ENCODE assay signal across 24 mouse cellular contexts in genomic region chr2:112653836-112654235, GRCm38 (mm10).
DNase-seq lines count a peak whose midpoint lies in the region; ATAC-seq and TF ChIP-seq lines count a peak whose summit lies in the region.
"Had no signal": no experiment of that assay in that cellular context is flagged by ENCODE, and none has a peak within 500 bp of the region (broad histone marks: within the 10 kb centered on the region; RNA-seq: fewer than 3 reads in every experiment).

No protein-coding gene starts in this region.

- no peak overlapping the region for H3K4me2 ChIP-seq in heart, embryonic 11.5 days
- no peak overlapping the region for H3K4me2 ChIP-seq in heart, embryonic 12.5 days
- H3K4me2 ChIP-seq: embryonic facial prominence, embryonic 12.5 days; forebrain, embryonic 13.5 days; forebrain, embryonic 15.5 days had no signal

- no peak for TF ChIP-seq CTCF in heart, adult 2 months (IDR thresholded peaks at IDR 0.05)

- no peak overlapping the region for H3K27ac ChIP-seq in heart, embryonic 11.5 days (ENCODE audit: low read depth, low read length)
- H3K27ac ChIP-seq in heart, adult 2 months = peak overlapping the region; percentile 56
- no peak overlapping the region for H3K27ac ChIP-seq in heart, embryonic 12.5 days (ENCODE audit: poor library complexity, severe bottlenecking)
- H3K27ac ChIP-seq: embryonic facial prominence, embryonic 10.5 days; embryonic facial prominence, embryonic 12.5 days; forebrain, embryonic 13.5 days; forebrain, embryonic 15.5 days had no signal

- H3K79me2 ChIP-seq in heart, adult 2 months (replicated peaks; ENCODE audit: control insufficient read depth, insufficient read depth, low read length) = no peaks in the 10 kb centered on the region

- 0 out of 2 replicates have a peak, but pooled peaks have one; percentile 26 for TF ChIP-seq EP300 in heart, adult 2 months (IDR thresholded peaks at IDR 0.05; ENCODE audit: insufficient read depth, low read depth, low read length)

- no peak for TF ChIP-seq POLR2A in heart, adult 2 months (IDR thresholded peaks at IDR 0.05; ENCODE audit: insufficient read depth, low read depth, low read length)

- H3K9me3 ChIP-seq in heart, embryonic 11.5 days (replicated peaks; ENCODE audit: control insufficient read depth, low read length) = no peaks in the 10 kb centered on the region
- no peaks in the 10 kb centered on the region for H3K9me3 ChIP-seq in heart, embryonic 12.5 days (replicated peaks)
- H3K9me3 ChIP-seq: embryonic facial prominence, embryonic 10.5 days; embryonic facial prominence, embryonic 12.5 days; forebrain, embryonic 13.5 days; forebrain, embryonic 15.5 days; G1E had no signal

- peak; percentile 95 for DNase-seq in heart, adult 11 months
- DNase-seq in heart, adult 2 months = peak; percentile 22 to 24
- peak; percentile 21 to 44 for DNase-seq in heart, adult 9 months (ENCODE audit: low spot score in 2 of 2)
- DNase-seq in heart, postnatal 4 days = no peak
- DNase-seq: adrenal gland, adult 8-10 months; adrenal gland, postnatal 14 days; adrenal gland, postnatal 36 days; B cell, adult 2 months; cerebellum, adult 11-12 months; cerebellum, adult 2 months; cerebellum, adult 9-10 months; cerebellum, postnatal 10 days; cerebellum, postnatal 25 days had no signal

- H3K4me1 ChIP-seq in heart, embryonic 11.5 days (ENCODE audit: control insufficient read depth, insufficient read depth, low read length) = no peaks in the 10 kb centered on the region
- no peaks in the 10 kb centered on the region; the same call in 1 of the 2 replicates for H3K4me1 ChIP-seq in heart, adult 2 months (ENCODE audit: control insufficient read depth, insufficient read depth, low read length)
- no peaks in the 10 kb centered on the region for H3K4me1 ChIP-seq in heart, embryonic 12.5 days (replicated peaks)
- H3K4me1 ChIP-seq: embryonic facial prominence, embryonic 10.5 days; embryonic facial prominence, embryonic 12.5 days; forebrain, embryonic 13.5 days; forebrain, embryonic 15.5 days had no signal

- no peak overlapping the region for H3K4me3 ChIP-seq in heart, embryonic 11.5 days (ENCODE audit: low read depth, low read length)
- no peak overlapping the region for H3K4me3 ChIP-seq in heart, adult 2 months
- H3K4me3 ChIP-seq in heart, embryonic 12.5 days = no peak overlapping the region
- H3K4me3 ChIP-seq: embryonic facial prominence, embryonic 10.5 days; embryonic facial prominence, embryonic 12.5 days; forebrain, embryonic 13.5 days; forebrain, embryonic 15.5 days had no signal

- WGBS in heart, embryonic 11.5 days (ENCODE audit: insufficient replicate concordance) = 70% methylated on average over 3 of the region's 3 CpGs
- 48% methylated on average over 3 of the region's 3 CpGs for WGBS in heart, adult 2 months
- 74% methylated on average over 3 of the region's 3 CpGs for WGBS in heart, embryonic 12.5 days

- intact Hi-C loops in heart, adult 2 months (cut with DNase I) = loop anchor here (2.0 kb wide), 1 partner anchor 17 kb away; no protein-coding TSS in a partner anchor

- no peak overlapping the region for H3K9ac ChIP-seq in heart, embryonic 11.5 days (ENCODE audit: low read depth, low read length)
- no peak overlapping the region for H3K9ac ChIP-seq in heart, adult 2 months (ENCODE audit: low read depth, low read length)
- no peak overlapping the region for H3K9ac ChIP-seq in heart, embryonic 12.5 days
- H3K9ac ChIP-seq: embryonic facial prominence, embryonic 12.5 days; forebrain, embryonic 13.5 days; forebrain, embryonic 15.5 days had no signal

- H3K36me3 ChIP-seq in heart, embryonic 11.5 days (ENCODE audit: control insufficient read depth, insufficient read depth, low read length) = no peaks in the 10 kb centered on the region
- no peaks in the 10 kb centered on the region; the same call in none of the 2 replicates for H3K36me3 ChIP-seq in heart, adult 2 months (ENCODE audit: control insufficient read depth, insufficient read depth, low read length)
- H3K36me3 ChIP-seq in heart, embryonic 12.5 days = no peaks in the 10 kb centered on the region
- H3K36me3 ChIP-seq: embryonic facial prominence, embryonic 10.5 days; embryonic facial prominence, embryonic 12.5 days; forebrain, embryonic 15.5 days; G1E had no signal

- no peaks in the 10 kb centered on the region for H3K27me3 ChIP-seq in heart, embryonic 11.5 days (ENCODE audit: control insufficient read depth, insufficient read depth, low read length)
- no peaks in the 10 kb centered on the region for H3K27me3 ChIP-seq in heart, adult 2 months (ENCODE audit: control insufficient read depth, insufficient read depth, low read length)
- no peaks in the 10 kb centered on the region for H3K27me3 ChIP-seq in heart, embryonic 12.5 days (replicated peaks)
- H3K27me3 ChIP-seq: CH12.LX; embryonic facial prominence, embryonic 12.5 days; forebrain, embryonic 13.5 days; forebrain, embryonic 15.5 days had no signal

- no peak for ATAC-seq in heart, embryonic 11.5 days (replicated peaks; ENCODE audit: insufficient number of reproducible peaks, low FRiP score, low TSS enrichment)
- no peak for ATAC-seq in heart, embryonic 12.5 days (ENCODE audit: insufficient number of reproducible peaks, low FRiP score)
- ATAC-seq: activated CD4-positive, CD25-positive, alpha-beta regulatory T cell, adult 4 months; CD4-positive, CD25-positive, alpha-beta regulatory T cell, adult 4 months; forebrain, embryonic 13.5 days; forebrain, embryonic 15.5 days; Patski had no signal
